Mouse (Mus musculus): ENCODE results near the gene Lhfpl4. TPM values are rescaled to one million over a fixed set of nuclear protein-coding genes. Genes with fewer than 3 reads are reported as not detected.

Gene Lhfpl4
- polyA plus RNA-seq, 1 experiment, result 0.49 TPM

GRCm38 (mm10) chr6:113168316-113168975 lies 26.7 kb downstream of the Lhfpl4 start:
- no peak overlapping the region for H3K27ac ChIP-seq (ENCODE audit: control insufficient read depth, insufficient read depth, low read depth, low read length)
- H3K36me3 ChIP-seq (ENCODE audit: control insufficient read depth, insufficient read depth, low read length), result no peaks in the 10 kb centered on the region
- no peak overlapping the region for H3K4me3 ChIP-seq (ENCODE audit: control insufficient read depth, low read depth, low read length)
- no peaks in the 10 kb centered on the region for H3K27me3 ChIP-seq (ENCODE audit: control insufficient read depth, insufficient read depth, low read length)
- no peak for TF ChIP-seq CTCF (IDR thresholded peaks at IDR 0.05; ENCODE audit: control insufficient read depth, insufficient read depth, insufficient replicate concordance, low read depth, low read length)
- H3K4me1 ChIP-seq (ENCODE audit: control insufficient read depth, insufficient read depth, low read length), result peaks cover 14% of the 10 kb centered on the region

GRCm38 (mm10) chr6:113166661-113167251 lies 28.4 kb downstream of the Lhfpl4 start:
- H3K27ac ChIP-seq (ENCODE audit: control insufficient read depth, insufficient read depth, low read depth, low read length), result no peak overlapping the region

GRCm38 (mm10) chr6:113163513-113163912 lies 31.7 kb downstream of the Lhfpl4 start:
- Histone ChIP-seq H3K4me1 (ENCODE audit: control insufficient read depth, insufficient read depth, low read length) (peaks cover 7% of the 10 kb centered on the region), H3K36me3 (ENCODE audit: control insufficient read depth, insufficient read depth, low read length) (no peaks in the 10 kb centered on the region), H3K27ac (ENCODE audit: control insufficient read depth, insufficient read depth, low read depth, low read length) (no peak overlapping the region), H3K4me3 (ENCODE audit: control insufficient read depth, low read depth, low read length) (no peak overlapping the region), H3K27me3 (ENCODE audit: control insufficient read depth, insufficient read depth, low read length) (no peaks in the 10 kb centered on the region)
- TF ChIP-seq CTCF (IDR thresholded peaks at IDR 0.05; ENCODE audit: control insufficient read depth, insufficient read depth, insufficient replicate concordance, low read depth, low read length) (no peak), POLR2A (IDR thresholded peaks at IDR 0.05; ENCODE audit: control insufficient read depth, low read depth, low read length) (no peak)

More at GRCm38 (mm10) chr6:113166661-113167251, 28.4 kb downstream of the Lhfpl4 start:
- TF ChIP-seq CTCF (IDR thresholded peaks at IDR 0.05; ENCODE audit: control insufficient read depth, insufficient read depth, insufficient replicate concordance, low read depth, low read length) (no peak), POLR2A (IDR thresholded peaks at IDR 0.05; ENCODE audit: control insufficient read depth, low read depth, low read length) (0 out of 2 replicates have a peak, but pooled peaks have one; percentile 29)
- H3K27me3 ChIP-seq (ENCODE audit: control insufficient read depth, insufficient read depth, low read length), result no peaks in the 10 kb centered on the region
- H3K36me3 ChIP-seq (ENCODE audit: control insufficient read depth, insufficient read depth, low read length), result no peaks in the 10 kb centered on the region
- peaks cover 14% of the 10 kb centered on the region for H3K4me1 ChIP-seq (ENCODE audit: control insufficient read depth, insufficient read depth, low read length)
- H3K4me3 ChIP-seq (ENCODE audit: control insufficient read depth, low read depth, low read length), result no peak overlapping the region

DNA sequence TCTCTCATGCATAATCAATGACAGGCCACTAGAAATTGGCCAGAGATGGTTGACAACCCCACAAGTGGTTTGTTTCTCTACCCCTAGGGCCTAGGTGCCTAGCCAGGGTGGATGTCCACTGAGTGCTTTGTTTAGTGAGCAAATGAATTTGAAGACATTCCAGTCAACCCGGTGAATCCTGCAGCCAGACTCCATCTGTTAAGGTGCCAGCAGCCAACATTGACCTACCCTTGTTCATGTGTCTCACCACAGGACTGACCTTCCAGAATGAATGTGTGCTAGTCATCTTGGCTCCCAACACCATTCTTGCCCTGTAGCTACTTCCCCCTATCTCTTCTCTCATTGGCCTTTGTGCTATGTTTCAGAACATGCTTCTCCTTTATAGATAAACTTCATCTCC lies 33.2 kb downstream of the Lhfpl4 start:
- TF ChIP-seq POLR2A (IDR thresholded peaks at IDR 0.05; ENCODE audit: control insufficient read depth, low read depth, low read length) (no peak), CTCF (IDR thresholded peaks at IDR 0.05; ENCODE audit: control insufficient read depth, insufficient read depth, insufficient replicate concordance, low read depth, low read length) (no peak)
- no peak overlapping the region for H3K27ac ChIP-seq (ENCODE audit: control insufficient read depth, insufficient read depth, low read depth, low read length)

DNA sequence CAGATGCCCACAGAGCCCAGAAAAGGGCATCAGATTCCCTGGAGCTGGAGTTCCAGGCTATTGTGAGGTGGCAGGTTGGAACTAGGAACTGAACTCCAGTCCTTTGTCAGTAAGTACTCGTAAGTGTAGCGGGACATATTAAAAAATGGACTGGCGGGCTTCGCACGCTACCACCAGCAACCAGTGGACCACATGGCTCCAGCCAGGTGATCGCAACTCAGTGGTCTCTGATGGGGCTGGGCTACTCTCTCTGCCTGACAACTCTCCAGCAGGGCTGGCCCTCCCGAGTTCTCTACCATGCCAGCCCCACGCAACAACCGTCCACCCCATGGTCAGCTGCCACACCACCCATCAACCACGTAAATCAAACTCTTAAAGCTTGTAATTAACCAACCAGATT lies 35.1 kb downstream of the Lhfpl4 start:
- Histone ChIP-seq H3K36me3 (ENCODE audit: control insufficient read depth, insufficient read depth, low read length) (no peaks in the 10 kb centered on the region), H3K27ac (ENCODE audit: control insufficient read depth, insufficient read depth, low read depth, low read length) (no peak overlapping the region; the same call in 1 of the 2 replicates), H3K4me3 (ENCODE audit: control insufficient read depth, low read depth, low read length) (peak overlapping the region; percentile 56), H3K4me1 (ENCODE audit: control insufficient read depth, insufficient read depth, low read length) (no peaks in the 10 kb centered on the region), H3K27me3 (ENCODE audit: control insufficient read depth, insufficient read depth, low read length) (no peaks in the 10 kb centered on the region)
- TF ChIP-seq POLR2A (IDR thresholded peaks at IDR 0.05; ENCODE audit: control insufficient read depth, low read depth, low read length) (no peak; the same call in 1 of the 2 replicates), CTCF (IDR thresholded peaks at IDR 0.05; ENCODE audit: control insufficient read depth, insufficient read depth, insufficient replicate concordance, low read depth, low read length) (no peak)

More for the DNA sequence above, 33.2 kb downstream of the Lhfpl4 start:
- H3K4me1 ChIP-seq (ENCODE audit: control insufficient read depth, insufficient read depth, low read length), result peaks cover 7% of the 10 kb centered on the region
- H3K27me3 ChIP-seq (ENCODE audit: control insufficient read depth, insufficient read depth, low read length), result no peaks in the 10 kb centered on the region
- H3K4me3 ChIP-seq (ENCODE audit: control insufficient read depth, low read depth, low read length), result no peak overlapping the region
- H3K36me3 ChIP-seq (ENCODE audit: control insufficient read depth, insufficient read depth, low read length), result no peaks in the 10 kb centered on the region

GRCm38 (mm10) chr6:113156064-113156463 lies 39.1 kb downstream of the Lhfpl4 start:
- H3K36me3 ChIP-seq (ENCODE audit: control insufficient read depth, insufficient read depth, low read length), result no peaks in the 10 kb centered on the region
- no peak for TF ChIP-seq CTCF (IDR thresholded peaks at IDR 0.05; ENCODE audit: control insufficient read depth, insufficient read depth, insufficient replicate concordance, low read depth, low read length)
- no peak for TF ChIP-seq POLR2A (IDR thresholded peaks at IDR 0.05; ENCODE audit: control insufficient read depth, low read depth, low read length)

DNA sequence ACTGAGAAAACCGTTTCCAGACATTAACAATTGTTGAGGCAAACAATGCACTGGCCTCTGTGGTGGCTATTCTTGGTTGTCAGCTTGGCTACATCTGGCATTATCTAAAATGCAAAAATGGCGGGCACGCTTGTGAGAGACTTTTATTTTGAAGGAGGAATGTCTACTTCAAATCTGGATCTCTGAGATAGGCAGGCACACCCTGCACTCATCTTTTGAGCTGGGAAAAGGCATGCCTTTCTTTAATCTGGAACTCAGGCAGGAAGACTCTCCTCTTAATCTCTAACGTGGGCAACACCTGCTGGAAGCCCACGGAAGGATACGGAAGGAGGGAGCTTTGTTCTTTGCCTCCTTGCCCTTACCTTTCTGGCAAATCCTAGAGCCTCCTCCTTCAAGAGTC lies 40.3 kb downstream of the Lhfpl4 start:
- 0 out of 2 replicates have a peak, but pooled peaks cover 1% of the 10 kb centered on the region for H3K36me3 ChIP-seq (ENCODE audit: control insufficient read depth, insufficient read depth, low read length)
- no peak overlapping the region for H3K4me3 ChIP-seq (ENCODE audit: control insufficient read depth, low read depth, low read length)
- H3K27me3 ChIP-seq (ENCODE audit: control insufficient read depth, insufficient read depth, low read length), result no peaks in the 10 kb centered on the region

More at GRCm38 (mm10) chr6:113156064-113156463, 39.1 kb downstream of the Lhfpl4 start:
- Histone ChIP-seq H3K4me3 (ENCODE audit: control insufficient read depth, low read depth, low read length) (no peak overlapping the region), H3K4me1 (ENCODE audit: control insufficient read depth, insufficient read depth, low read length) (no peaks in the 10 kb centered on the region), H3K27ac (ENCODE audit: control insufficient read depth, insufficient read depth, low read depth, low read length) (no peak overlapping the region), H3K27me3 (ENCODE audit: control insufficient read depth, insufficient read depth, low read length) (no peaks in the 10 kb centered on the region)

More for the DNA sequence above, 40.3 kb downstream of the Lhfpl4 start:
- TF ChIP-seq CTCF (IDR thresholded peaks at IDR 0.05; ENCODE audit: control insufficient read depth, insufficient read depth, insufficient replicate concordance, low read depth, low read length) (no peak), POLR2A (IDR thresholded peaks at IDR 0.05; ENCODE audit: control insufficient read depth, low read depth, low read length) (no peak)
- Histone ChIP-seq H3K27ac (ENCODE audit: control insufficient read depth, insufficient read depth, low read depth, low read length) (no peak overlapping the region), H3K4me1 (ENCODE audit: control insufficient read depth, insufficient read depth, low read length) (no peaks in the 10 kb centered on the region)

Measured in testis, adult 2 months (tissue).